Mouse (Mus musculus) right cerebral cortex, postnatal 10 days (tissue): Measurements from ENCODE around the gene Vars.
"Not testable (repeated sequence)": the region's sequence is repeated elsewhere in the genome, so short reads cannot be mapped to it uniquely, and the experiment has no call there.

Experiments
- DNase-seq, 2 experiments: peaks; one replicate each; pipeline ENCODE4 v3.0.0; 2021; ENCODE audit warnings: low spot score in 2 of 2

The Vars gene

DNA sequence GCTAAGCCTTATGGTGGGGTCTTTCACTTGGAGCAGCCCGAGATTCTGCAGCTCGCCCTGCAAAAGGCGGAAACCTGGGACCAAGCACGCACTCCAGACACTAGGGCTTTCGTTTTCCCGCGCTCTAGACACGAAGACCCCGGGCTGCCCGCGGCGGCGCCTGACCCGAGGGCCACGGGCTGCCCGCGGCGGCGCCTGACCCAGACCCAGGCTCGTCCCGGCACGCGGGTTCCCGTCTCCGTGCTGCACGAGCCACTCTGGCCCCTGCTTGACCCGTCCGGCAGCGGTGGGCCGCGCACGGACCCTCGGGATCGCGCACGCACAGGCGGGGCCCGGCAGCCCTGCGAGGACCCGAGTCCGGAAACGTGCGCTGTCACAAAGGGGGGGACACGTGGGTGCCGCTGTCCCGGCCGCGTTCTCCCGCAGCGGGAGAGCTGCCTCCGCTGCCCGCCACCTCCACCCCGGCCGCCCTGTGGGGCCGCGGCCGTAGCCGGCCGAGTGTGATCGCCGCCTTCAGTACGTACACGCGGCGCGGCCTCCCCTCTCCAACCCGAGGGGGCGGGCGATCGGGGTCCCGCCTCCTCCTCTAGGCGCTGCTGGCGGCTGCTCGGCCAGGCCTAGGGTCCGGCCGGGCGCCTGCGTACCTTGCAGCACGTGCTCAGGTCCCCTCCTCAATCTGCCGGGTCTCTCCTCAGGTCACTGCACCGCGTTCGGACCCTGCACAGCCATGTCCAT, at the start of gene Vars:
Vars (plus strand) TSS at position 271 of the 735 bp plus-strand sequence.
- peak; percentile 84 to 89 for DNase-seq

DNA sequence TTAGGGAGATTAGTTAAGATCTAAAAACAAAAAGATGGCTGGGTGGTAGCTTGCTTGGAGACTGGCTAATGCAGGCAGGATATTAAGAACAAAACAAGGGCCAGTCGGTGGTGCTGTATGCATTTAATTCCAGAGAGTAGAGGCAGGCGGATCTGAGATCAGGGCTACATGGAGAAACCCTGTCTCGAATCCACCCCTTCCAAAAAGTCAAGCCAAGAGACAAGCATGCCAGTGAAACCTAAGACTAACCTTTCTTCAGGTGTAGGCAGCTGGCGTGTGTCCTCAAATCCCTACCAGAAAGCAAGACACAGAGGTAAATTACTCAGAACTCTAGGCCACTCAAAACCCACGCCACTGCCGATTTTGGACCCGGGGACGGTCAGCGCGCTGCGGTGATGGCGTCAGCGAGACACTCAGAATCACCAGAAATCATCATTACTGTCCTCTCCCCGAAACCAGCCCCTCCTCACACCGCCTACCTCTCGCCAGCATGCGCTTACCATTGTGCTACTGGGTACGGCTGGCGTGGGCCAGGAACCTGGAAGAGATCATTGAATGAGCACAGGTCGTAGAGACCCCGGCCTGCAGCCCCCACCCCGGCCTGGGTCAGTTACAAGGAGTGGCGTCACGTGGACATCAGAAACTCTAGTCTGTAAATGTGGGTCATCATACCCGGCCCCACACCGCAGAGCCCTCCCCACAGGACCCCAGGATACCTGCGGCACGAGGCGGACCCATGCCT, 49.0 kb upstream of the Vars start:
- peak in 1 of 2 experiments; percentile 69 for DNase-seq

- peak; percentile 90 to 91 for DNase-seq
These were observed 48.3 kb upstream of the Vars start for GRCm38 (mm10) chr17:34952378-34953040.

DNA sequence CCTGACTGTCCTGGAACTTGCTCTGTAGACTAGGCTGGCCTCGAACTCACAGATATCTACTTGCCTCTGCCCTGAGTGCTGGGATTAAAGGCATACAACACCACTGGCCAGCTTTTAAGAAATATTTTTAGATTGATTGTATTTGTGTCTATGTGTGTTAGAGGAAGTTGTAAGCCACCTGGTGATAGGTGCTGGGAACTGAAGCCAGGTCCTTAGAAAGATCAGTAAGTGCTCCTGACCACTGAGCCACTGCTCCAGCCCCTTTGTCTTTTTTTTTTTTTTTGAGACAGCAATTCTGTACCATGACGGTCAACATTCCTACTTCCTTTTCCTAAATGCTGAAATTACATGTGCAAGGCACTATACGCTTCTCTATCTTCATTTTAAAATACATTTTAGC, 47.5 kb upstream of the Vars start:
- DNase-seq: no peak

GRCm38 (mm10) chr17:34953904-34954303, 46.9 kb upstream of the Vars start:
- DNase-seq: no peak

DNA sequence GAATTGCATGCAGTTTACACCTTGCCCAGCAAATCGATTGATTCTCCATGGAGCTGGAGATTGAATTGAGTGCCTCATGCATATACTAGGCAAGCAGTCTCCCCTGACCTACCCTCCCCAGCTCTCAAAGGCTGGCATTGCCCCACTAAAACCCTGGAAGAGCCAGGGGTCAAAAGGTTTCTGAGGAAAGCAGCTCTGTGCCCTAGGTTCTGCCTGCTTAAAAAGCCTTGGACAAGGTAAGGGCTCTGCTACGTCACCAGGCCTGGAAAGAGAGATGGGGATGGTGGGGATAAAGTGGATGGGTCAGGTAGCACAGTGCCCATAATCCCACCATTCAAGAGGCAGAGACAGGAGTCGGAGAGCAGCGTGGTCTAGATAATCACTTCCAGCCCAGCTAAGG, 46.0 kb upstream of the Vars start:
- DNase-seq: peak in 1 of 2 experiments; percentile 16

DNA sequence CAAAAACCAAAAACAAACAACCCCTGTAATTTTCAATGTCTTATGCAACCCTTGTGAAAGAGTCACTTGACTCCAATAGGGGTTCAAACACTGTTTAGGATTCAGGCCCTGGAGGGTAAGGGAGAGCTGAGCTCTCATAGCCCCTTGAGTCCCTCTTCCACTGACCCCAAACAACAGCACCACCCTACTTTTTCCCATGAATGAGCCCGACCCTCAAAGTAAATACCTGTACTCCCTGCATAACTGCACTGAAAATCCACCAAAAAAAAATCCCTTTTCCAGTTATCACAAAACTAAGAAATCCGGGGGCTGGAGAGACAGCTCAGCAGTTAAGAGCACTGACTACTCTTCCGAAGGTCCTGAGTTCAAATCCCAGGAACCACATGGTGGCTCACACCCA, 44.9 kb upstream of the Vars start:
- no peak for DNase-seq

DNA sequence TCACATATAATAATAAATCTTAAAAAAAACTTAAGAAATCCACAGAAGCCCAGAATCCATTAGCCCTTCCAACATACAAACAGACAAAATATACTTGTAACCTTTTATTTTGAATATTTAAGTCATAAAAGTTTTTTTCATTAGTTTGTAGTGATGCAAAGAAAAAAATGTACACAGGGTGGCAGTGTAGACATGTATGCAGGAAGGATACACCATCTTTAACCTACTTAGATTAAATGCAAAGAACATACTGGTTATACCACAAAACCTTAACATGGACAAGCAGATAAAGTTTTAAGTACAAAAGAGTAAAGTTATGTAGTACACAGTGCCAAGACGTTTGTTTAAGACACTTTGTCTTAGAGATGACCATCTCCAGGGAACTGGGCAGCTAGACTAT, 44.4 kb upstream of the Vars start:
- no peak for DNase-seq

DNA sequence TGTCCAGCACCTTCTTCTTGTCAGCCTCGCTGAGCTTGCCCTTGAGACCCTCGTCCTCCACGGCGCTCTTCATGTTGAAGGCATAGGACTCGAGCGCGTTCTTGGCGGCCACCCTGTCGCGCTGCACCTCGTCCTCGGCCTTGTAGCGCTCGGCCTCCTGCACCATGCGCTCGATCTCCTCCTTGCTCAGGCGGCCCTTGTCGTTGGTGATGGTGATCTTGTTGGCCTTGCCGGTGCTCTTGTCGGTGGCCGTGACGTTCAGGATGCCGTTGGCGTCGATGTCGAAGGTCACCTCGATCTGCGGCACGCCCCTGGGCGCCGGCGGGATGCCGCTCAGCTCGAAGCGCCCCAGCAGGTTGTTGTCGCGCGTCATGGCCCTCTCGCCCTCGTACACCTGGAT, 43.5 kb upstream of the Vars start:
- not testable (repeated sequence) for DNase-seq

DNA sequence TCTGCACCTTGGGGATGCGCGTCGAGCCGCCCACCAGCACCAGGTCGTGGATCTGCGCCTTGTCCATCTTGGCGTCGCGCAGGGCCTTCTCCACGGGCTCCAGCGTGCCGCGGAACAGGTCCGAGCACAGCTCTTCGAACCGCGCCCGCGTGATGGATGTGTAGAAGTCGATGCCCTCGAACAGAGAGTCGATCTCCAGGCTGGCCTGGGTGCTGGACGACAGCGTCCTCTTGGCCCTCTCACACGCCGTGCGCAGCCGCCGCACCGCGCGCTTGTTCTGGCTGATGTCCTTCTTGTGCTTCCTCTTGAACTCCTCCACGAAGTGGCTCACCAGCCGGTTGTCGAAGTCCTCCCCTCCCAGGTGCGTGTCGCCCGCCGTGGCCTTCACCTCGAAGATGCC, 42.8 kb upstream of the Vars start:
- not testable (repeated sequence) for DNase-seq

GRCm38 (mm10) chr17:34958734-34959129, 42.1 kb upstream of the Vars start:
- not testable (repeated sequence) for DNase-seq

DNA sequence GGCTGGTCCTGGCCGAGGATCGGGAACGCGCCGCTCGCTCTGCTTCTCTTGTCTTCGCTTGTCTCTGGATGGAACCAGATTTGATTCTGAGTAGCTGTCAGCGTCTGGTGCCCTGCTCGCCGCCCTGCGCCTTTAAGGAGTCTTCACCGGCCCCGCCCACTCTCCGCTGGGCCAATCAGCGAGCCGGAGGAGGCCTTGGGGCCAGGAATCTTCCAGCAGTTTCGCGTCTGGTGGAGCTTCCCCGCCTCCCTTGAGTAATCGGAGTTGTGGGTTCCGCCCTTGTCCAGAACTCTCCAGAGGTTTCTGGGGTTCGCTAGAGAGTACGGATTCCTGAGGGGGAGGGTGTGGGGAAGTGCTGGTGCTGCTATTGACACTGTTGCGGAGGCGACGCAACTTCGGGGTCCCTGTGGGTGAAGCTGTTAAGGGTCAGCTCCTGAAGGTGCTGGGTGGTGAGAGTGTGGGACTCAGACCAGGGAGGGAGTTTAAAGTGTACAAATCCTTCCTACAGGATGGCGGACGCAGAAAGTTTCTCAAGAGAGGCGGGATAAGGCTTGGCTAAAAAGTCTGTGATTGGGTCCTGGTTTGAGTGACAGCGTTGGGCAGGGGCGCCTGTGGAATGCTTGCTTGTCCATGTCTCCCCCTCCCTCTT, 41.5 kb upstream of the Vars start, which contains the start of gene Hspa1b:
Hspa1b (minus strand) TSS at position 109 of the 649 bp plus-strand sequence.
- DNase-seq: peak; percentile 80 to 85

DNA sequence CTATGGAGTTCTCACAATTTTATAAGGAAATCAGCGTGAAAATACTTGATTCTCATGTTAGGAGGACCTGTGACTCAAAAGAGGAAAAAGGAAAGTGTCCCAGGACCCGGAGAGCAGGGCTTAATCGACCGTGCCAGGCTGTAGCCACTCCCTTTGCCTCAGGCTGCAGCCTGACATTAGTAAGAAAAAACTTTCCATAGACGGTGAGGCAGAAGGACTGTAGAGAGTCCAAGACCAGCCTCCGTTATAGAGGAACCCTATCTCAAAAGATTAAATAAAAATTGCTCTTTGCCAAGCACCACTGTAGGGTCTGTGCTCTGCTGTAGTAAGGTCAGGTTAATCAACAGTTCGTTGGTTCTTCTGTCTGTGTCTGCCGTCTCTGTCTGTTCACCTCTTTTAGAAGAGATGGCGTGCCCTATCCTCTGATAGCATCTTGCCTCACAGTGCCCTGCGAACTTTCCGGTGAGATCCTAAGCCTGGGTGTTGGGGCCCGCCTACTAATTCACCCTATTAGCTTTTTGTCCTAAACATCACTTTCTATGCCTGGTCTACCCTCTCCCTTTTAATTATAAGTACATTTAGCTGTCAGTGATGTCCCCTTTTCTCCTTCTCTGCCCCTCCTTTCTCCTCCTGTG, 40.8 kb upstream of the Vars start:
- no peak for DNase-seq

- no peak for DNase-seq
These were observed 39.9 kb upstream of the Vars start for GRCm38 (mm10) chr17:34960702-34961493.

DNA sequence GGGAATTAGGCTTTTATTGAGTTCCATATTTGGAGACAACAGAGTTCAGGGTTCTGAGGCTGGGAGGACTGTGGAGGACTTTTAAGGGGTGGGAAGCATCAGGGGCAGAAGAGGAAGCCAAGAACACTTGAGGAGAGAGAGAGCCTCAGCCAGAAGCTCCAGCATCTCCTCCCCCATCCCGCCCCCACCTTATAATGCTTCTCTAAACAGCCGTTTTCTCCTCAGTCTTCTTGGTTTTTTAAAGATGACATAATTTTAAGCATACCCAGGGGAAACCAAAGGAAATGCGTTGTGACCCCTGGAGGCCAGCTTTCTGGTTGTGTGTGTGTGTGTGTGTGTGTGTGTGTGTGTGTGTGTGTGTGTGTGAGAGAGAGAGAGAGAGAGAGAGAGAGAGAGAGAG, 38.7 kb upstream of the Vars start:
- DNase-seq: no peak

GRCm38 (mm10) chr17:34962841-34963240, 37.9 kb upstream of the Vars start:
- no peak for DNase-seq

GRCm38 (mm10) chr17:34964640-34965049, 36.1 kb upstream of the Vars start:
- no peak for DNase-seq

DNA sequence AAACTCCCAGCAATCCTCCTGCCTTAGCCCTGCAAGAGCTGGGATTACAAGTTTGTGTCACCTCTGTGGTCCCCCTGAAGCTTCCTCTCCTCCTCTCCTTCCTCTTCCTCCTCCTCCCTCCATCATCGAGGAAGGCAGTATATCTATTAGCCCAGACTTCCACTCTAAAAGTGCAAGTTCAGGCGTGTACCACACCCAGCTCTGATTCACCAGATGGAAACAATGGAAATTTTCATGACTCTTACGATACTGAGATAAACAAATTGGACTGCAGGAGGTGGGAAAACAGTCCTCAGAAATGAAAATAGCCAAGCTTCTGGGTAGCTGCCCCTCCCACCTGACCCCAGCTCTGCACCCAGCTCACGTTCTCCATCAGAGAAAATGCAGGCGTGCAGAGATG, 35.2 kb upstream of the Vars start:
- no peak for DNase-seq

DNA sequence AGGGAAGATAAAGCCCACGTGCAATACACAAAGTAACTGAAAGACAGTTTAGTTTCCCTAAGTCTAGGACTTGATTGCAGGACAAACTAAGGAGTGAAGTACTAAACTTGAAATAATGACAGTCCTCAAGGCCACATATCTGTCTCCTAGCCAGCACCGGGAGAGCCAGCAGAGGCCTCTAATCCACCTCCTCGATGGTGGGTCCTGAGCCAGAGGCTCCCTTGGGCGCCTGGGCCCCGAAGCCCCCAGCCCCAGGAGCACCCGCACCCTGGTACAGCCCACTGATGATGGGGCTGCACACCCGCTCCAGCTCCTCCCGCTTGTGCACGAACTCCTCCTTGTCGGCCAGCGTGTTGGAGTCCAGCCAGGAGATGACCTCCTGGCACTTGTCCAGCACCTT, 31.0 kb upstream of the Vars start, which contains the start of gene Gm20481:
Gm20481 (plus strand) TSS at position 91 of the 400 bp plus-strand sequence.
- DNase-seq: not testable (repeated sequence)

GRCm38 (mm10) chr17:34970850-34971249, 29.9 kb upstream of the Vars start:
- DNase-seq: not testable (repeated sequence)

GRCm38 (mm10) chr17:34971694-34972068, 29.1 kb upstream of the Vars start:
- DNase-seq: not testable (repeated sequence)
